ENCODE assay signal across 25 mouse cellular contexts in genomic region chr5:124847014-124847413, GRCm38 (mm10). TPM values are rescaled to one million over a fixed set of nuclear protein-coding genes. Genes with fewer than 3 reads are reported as not detected.
DNase-seq lines count a peak whose midpoint lies in the region; ATAC-seq lines count a peak whose summit lies in the region.
"Had no signal": no experiment of that assay in that cellular context is flagged by ENCODE, and none has a peak within 500 bp of the region (broad histone marks: within the 10 kb centered on the region; RNA-seq: fewer than 3 reads in every experiment).

No protein-coding gene starts in this region.

- no peaks in the 10 kb centered on the region for H3K36me3 ChIP-seq in embryonic facial prominence, embryonic 14.5 days (ENCODE audit: control insufficient read depth, insufficient read depth, low read length)
- H3K36me3 ChIP-seq: embryonic facial prominence, embryonic 15.5 days; hindbrain, embryonic 13.5 days; limb, embryonic 12.5 days; liver, embryonic 15.5 days; midbrain, embryonic 13.5 days had no signal

- 19% methylated on average over 1 of the region's 1 CpGs for WGBS in embryonic facial prominence, embryonic 14.5 days

- H3K9me3 ChIP-seq in embryonic facial prominence, embryonic 14.5 days (ENCODE audit: control insufficient read depth, low read length): no peaks in the 10 kb centered on the region
- H3K9me3 ChIP-seq: embryonic facial prominence, embryonic 15.5 days; forebrain, embryonic 13.5 days; hindbrain, embryonic 13.5 days; limb, embryonic 12.5 days; liver, embryonic 15.5 days; midbrain, embryonic 13.5 days had no signal

- H3K9ac ChIP-seq in embryonic facial prominence, embryonic 14.5 days (ENCODE audit: low read depth, low read length): no peak overlapping the region
- H3K9ac ChIP-seq: embryonic facial prominence, embryonic 15.5 days; forebrain, embryonic 13.5 days; hindbrain, embryonic 13.5 days; limb, embryonic 12.5 days; liver, embryonic 15.5 days; lung, embryonic 14.5 days; midbrain, embryonic 13.5 days had no signal

- no peak overlapping the region for H3K4me2 ChIP-seq in embryonic facial prominence, embryonic 14.5 days (ENCODE audit: low read depth, low read length)
- H3K4me2 ChIP-seq: embryonic facial prominence, embryonic 15.5 days; forebrain, embryonic 13.5 days; heart, embryonic 11.5 days; hindbrain, embryonic 13.5 days; limb, embryonic 12.5 days; liver, embryonic 15.5 days; lung, embryonic 14.5 days; midbrain, embryonic 13.5 days had no signal

- no peaks in the 10 kb centered on the region for H3K27me3 ChIP-seq in embryonic facial prominence, embryonic 14.5 days (replicated peaks; ENCODE audit: control insufficient read depth, insufficient read depth, low read length)
- H3K27me3 ChIP-seq: embryonic facial prominence, embryonic 15.5 days; forebrain, embryonic 13.5 days; hindbrain, embryonic 13.5 days; limb, embryonic 12.5 days; liver, embryonic 15.5 days; midbrain, embryonic 13.5 days had no signal

- intact Hi-C loops in gastrocnemius, postnatal 14 days (cut with DNase I; ENCODE audit: low total_unique reads): no loop called here

- no peak overlapping the region for H3K27ac ChIP-seq in embryonic facial prominence, embryonic 14.5 days (replicated peaks; ENCODE audit: low read depth, low read length)
- H3K27ac ChIP-seq: embryonic facial prominence, embryonic 15.5 days; forebrain, embryonic 13.5 days; hindbrain, embryonic 13.5 days; left cerebral cortex, adult 2 months; liver, embryonic 15.5 days; midbrain, embryonic 13.5 days had no signal

- H3K4me1 ChIP-seq in embryonic facial prominence, embryonic 14.5 days (ENCODE audit: control insufficient read depth, insufficient read depth, low read length): peaks cover 8% of the 10 kb centered on the region; the same call in 1 of the 2 replicates
- H3K4me1 ChIP-seq: forebrain, embryonic 13.5 days; liver, embryonic 15.5 days had no signal

- H3K4me3 ChIP-seq in embryonic facial prominence, embryonic 14.5 days (ENCODE audit: low read depth, low read length): no peak overlapping the region
- H3K4me3 ChIP-seq: embryonic facial prominence, embryonic 15.5 days; forebrain, embryonic 13.5 days; hindbrain, embryonic 13.5 days; left cerebral cortex, adult 2 months; limb, embryonic 12.5 days; liver, embryonic 15.5 days; midbrain, embryonic 13.5 days had no signal

- DNase-seq in embryo, embryonic 10.5 days (ENCODE audit: low spot score): peak; percentile 18
- no peak for DNase-seq in embryo, embryonic 11 days
- DNase-seq in NIH3T3 (ENCODE audit: low read depth): peak; percentile 59
- DNase-seq in embryonic facial prominence, embryonic 14.5 days (ENCODE audit: low spot score): peak; percentile 72
- peak; percentile 19 for DNase-seq in retina, postnatal 1 day
- DNase-seq in gastrocnemius, postnatal 14 days: no peak
- DNase-seq: adrenal gland, adult 8-10 months; cerebellum, adult 9-10 months; cerebellum, postnatal 36 days; gastrocnemius, postnatal 36 days; heart, adult 18-20 months; heart, postnatal 4 days; lung, embryonic 14.5 days; thymus, postnatal 4 days had no signal

- peak; percentile 60; the same call in 1 of the 2 replicates for ATAC-seq in embryonic facial prominence, embryonic 14.5 days (ENCODE audit: low read depth)
- ATAC-seq in activated CD4-positive, CD25-positive, alpha-beta regulatory T cell, adult 4 months: no peak
- ATAC-seq: forebrain, embryonic 13.5 days; intestine, postnatal 0 days; midbrain, embryonic 13.5 days had no signal

RNA-seq across cellular contexts. Expression of gene Ccdc92, which starts 15.2 kb away (rescaled TPM):
- polyA plus RNA-seq in embryonic facial prominence, embryonic 14.5 days (2014; fragmentation: Nextera tagmentation; extraction: Ambion mirVana): 8.5 and 10.1 TPM in 2 replicates
- total RNA-seq in gastrocnemius, postnatal 14 days (2021): under 1 TPM; 0.24 to 0.80 TPM
- 1 to 10 TPM; 5.3 to 6.3 TPM for polyA plus RNA-seq in activated CD4-positive, CD25-positive, alpha-beta regulatory T cell, adult 4 months (2017; shearing (Covaris generic))
- total RNA-seq: liver, adult 2 months had no signal

RNA-seq across cellular contexts. Expression of gene Zfp664, which starts 15.5 kb away (rescaled TPM):
- polyA plus RNA-seq in embryonic facial prominence, embryonic 14.5 days (2014; fragmentation: Nextera tagmentation; extraction: Ambion mirVana): 59.0 and 71.7 TPM in 2 replicates
- total RNA-seq in gastrocnemius, postnatal 14 days (2021): 10 to 100 TPM; 19.6 to 20.8 TPM
- 10 to 100 TPM in 1 of 2 experiments, 1 to 10 TPM in 1; 8.1 to 11.3 TPM for polyA plus RNA-seq in activated CD4-positive, CD25-positive, alpha-beta regulatory T cell, adult 4 months (2017; shearing (Covaris generic))

Comparison
In these comparisons a context has a peak if more than half of its experiments do, and no peak if none do; other contexts are left out.
1. DNase-seq: peak in embryo, embryonic 10.5 days (single experiment), NIH3T3 (single experiment), embryonic facial prominence, embryonic 14.5 days (single experiment) and retina, postnatal 1 day (single experiment); none in embryo, embryonic 11 days (single experiment) and gastrocnemius, postnatal 14 days (single experiment).